Mouse (Mus musculus) ES-Bruce4 (cell line): ENCODE data around the gene Eef1b2.

Source experiments
- CTCF ChIP-seq: IDR thresholded peaks from one replicate; pipeline ENCODE4 v1.8.1; 2011; ENCODE audit warnings: low read depth, low read length
- POLR2A ChIP-seq: IDR thresholded peaks from one replicate; pipeline ENCODE4 v1.8.1; 2011; ENCODE audit warnings: low read length; ENCODE audit not compliant: insufficient read depth

DNA sequence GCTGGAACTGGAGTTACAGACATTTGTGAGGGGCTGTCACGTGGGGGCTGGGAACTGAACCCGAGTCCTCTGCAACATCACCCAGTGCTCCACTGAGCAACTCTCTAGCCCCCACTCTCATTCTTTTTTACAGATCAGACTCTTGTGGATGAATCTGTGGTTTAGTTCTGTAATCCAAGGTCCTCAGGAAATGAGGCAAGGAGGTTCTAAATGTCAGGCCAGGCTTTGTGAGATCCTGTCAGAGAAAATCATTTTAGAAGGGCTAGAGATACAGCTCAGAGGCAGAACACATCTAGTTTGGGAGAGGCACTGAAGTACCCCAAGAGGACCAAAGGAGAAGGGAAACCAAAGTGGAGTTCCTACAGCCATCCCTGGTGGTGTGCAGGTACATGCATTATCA lies 45.7 kb upstream of the Eef1b2 start:
- no peak for TF ChIP-seq CTCF
- no peak for TF ChIP-seq POLR2A
